Mouse (Mus musculus) lung, embryonic 14.5 days (tissue): Measurements from ENCODE around the gene Golph3l. TPM values are rescaled to one million over a fixed set of nuclear protein-coding genes. Genes with fewer than 3 reads are reported as not detected.

Source experiments
- ATAC-seq: fragments of 200-750 bp; cut with Nextera tagmentation; 2 replicates; pipeline ENCODE4 v1.8.0; 2017; ENCODE audit warnings: mild to moderate bottlenecking, moderate TSS enrichment, moderate library complexity; ENCODE audit not compliant: insufficient read depth
- DNase-seq: peaks from one replicate; pipeline ENCODE4 v3.0.0-alpha.2; 2015
- H3K27ac ChIP-seq: fragments of 300-500 bp; sonication (generic); 2 replicates; pipeline ENCODE4 v1.5.1; 2014; ENCODE audit warnings: low read depth, mild to moderate bottlenecking, moderate library complexity
- H3K27me3 ChIP-seq: fragments of 300-500 bp; sonication (generic); 2 replicates; pipeline ENCODE4 v1.6.1; 2014; ENCODE audit warnings: low read length, control low read depth; ENCODE audit not compliant: insufficient read depth
- H3K36me3 ChIP-seq: fragments of 300-500 bp; sonication (generic); 2 replicates; pipeline ENCODE4 v1.6.1; 2014; ENCODE audit warnings: control low read depth; ENCODE audit not compliant: insufficient read depth
- H3K4me1 ChIP-seq: fragments of 300-500 bp; sonication (generic); 2 replicates; pipeline ENCODE4 v1.6.1; 2014; ENCODE audit warnings: antibody characterized with exemption, control low read depth; ENCODE audit not compliant: insufficient read depth
- H3K4me2 ChIP-seq: fragments of 300-500 bp; sonication (generic); 2 replicates; pipeline ENCODE4 v1.6.1; 2014; ENCODE audit warnings: mild to moderate bottlenecking
- H3K4me3 ChIP-seq: fragments of 300-500 bp; sonication (generic); 2 replicates; pipeline ENCODE4 v1.5.1; 2014; ENCODE audit warnings: low read depth, low read length
- H3K9ac ChIP-seq: fragments of 300-500 bp; sonication (generic); 2 replicates; pipeline ENCODE4 v1.6.1; 2014
- H3K9me3 ChIP-seq: fragments of 300-500 bp; sonication (generic); 2 replicates; pipeline ENCODE4 v1.6.1; 2016; ENCODE audit warnings: low read depth, low read length, control low read depth
- CTCF ChIP-seq: IDR thresholded peaks from 2 replicates; pipeline ENCODE4 v1.5.1; 2016; ENCODE audit warnings: antibody characterized with exemption, low read depth
- WGBS: fragments of 180-500 bp; shearing (Covaris S2); extraction: QIAGEN DNeasy Blood & Tissue Kit; methylation state at CpG from one replicate; pipeline ENCODE4 v1.1.7; 2014; 5-methylcytosine and 5-hydroxymethylcytosine counted together
- polyA plus RNA-seq: library from polyadenylated mRNA; unstranded; fragments of >200 nt; fragmentation: Nextera tagmentation; extraction: Ambion mirVana; gene quantifications from 2 replicates; pipeline ENCODE4 v1.2.1, GENCODE M21; 2014

The Golph3l gene
- polyA plus RNA-seq, 1 experiment from 2014 or later: 29.3 TPM

DNA sequence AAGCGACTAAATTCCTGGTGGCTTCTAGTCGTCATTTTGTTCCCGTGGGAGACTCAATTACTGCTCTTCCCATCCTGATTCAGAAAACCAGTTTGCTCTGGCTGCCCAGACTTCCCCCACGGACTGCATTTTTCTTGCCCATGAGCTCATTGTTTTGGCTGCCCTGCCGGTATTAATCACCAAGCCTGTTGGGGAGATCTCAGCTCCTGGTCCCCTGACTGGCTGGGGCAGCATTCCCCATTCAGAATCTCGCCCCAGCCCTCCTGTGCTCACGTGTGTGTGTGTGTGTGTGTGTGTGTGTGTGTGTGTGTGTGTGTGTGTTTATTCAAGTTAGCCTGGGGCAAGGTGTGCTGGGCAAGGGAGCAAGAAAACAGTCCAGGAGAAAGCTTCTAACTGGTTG lies 79.3 kb downstream of the Golph3l start:
- peak; percentile 83 for DNase-seq
- peak overlapping the region; percentile 42 for H3K4me2 ChIP-seq
- H3K36me3 ChIP-seq: peaks cover 34% of the 10 kb centered on the region
- H3K9me3 ChIP-seq: no peaks in the 10 kb centered on the region
- no peaks in the 10 kb centered on the region for H3K27me3 ChIP-seq
- H3K9ac ChIP-seq: peak overlapping the region; percentile 21; the same call in 1 of the 2 replicates
- no peak for TF ChIP-seq CTCF
- H3K27ac ChIP-seq: peak overlapping the region; percentile 94
- WGBS: 16% methylated on average over 7 of the region's 7 CpGs
- 0 out of 2 replicates have a peak overlapping the region, but pooled peaks have one; percentile 0 for H3K4me3 ChIP-seq
- peak; percentile 59 for ATAC-seq
- peaks cover 28% of the 10 kb centered on the region for H3K4me1 ChIP-seq

Other genes with a start within 250 kb of the Golph3l start
- 50.7 and 52.0 TPM in 2 replicates for gene Setdb1, start 231.7 kb upstream of the Golph3l start, polyA plus RNA-seq
- gene 4930558C23Rik, start 186.1 kb upstream of the Golph3l start, polyA plus RNA-seq: not detected in 2 replicates
- gene Arnt, start 154.5 kb upstream of the Golph3l start, polyA plus RNA-seq: 40.1 and 41.0 TPM in 2 replicates
- gene Ctsk, start 89.7 kb upstream of the Golph3l start, polyA plus RNA-seq: 2.6 and 2.8 TPM in 2 replicates
- gene Ctss, start 62.1 kb upstream of the Golph3l start, polyA plus RNA-seq: 20.6 and 24.3 TPM in 2 replicates
- 0.14 TPM in 1 of 2 replicates, not detected in the other for gene Hormad1, start 29.3 kb upstream of the Golph3l start, polyA plus RNA-seq
- gene Ensa, start 36.1 kb downstream of the Golph3l start, polyA plus RNA-seq: 64.8 and 66.7 TPM in 2 replicates
- gene Mcl1, start 69.9 kb downstream of the Golph3l start, polyA plus RNA-seq: 82.3 and 83.2 TPM in 2 replicates
- gene Adamtsl4, start 99.0 kb downstream of the Golph3l start, polyA plus RNA-seq: 1.6 and 4.0 TPM in 2 replicates
- gene Ecm1, start 150.6 kb downstream of the Golph3l start, polyA plus RNA-seq: 23.5 and 27.7 TPM in 2 replicates
- 47.5 and 52.3 TPM in 2 replicates for gene Tars2, start 171.3 kb downstream of the Golph3l start, polyA plus RNA-seq
- gene Rprd2, start 229.9 kb downstream of the Golph3l start, polyA plus RNA-seq: 23.8 and 24.1 TPM in 2 replicates